Mouse (Mus musculus) liver (tissue): ENCODE results near the gene Clptm1.
"Not testable (repeated sequence)": the region's sequence is repeated elsewhere in the genome, so short reads cannot be mapped to it uniquely, and the experiment has no call there.

ENCODE experiments used
- DNase-seq: peaks from one replicate; pipeline ENCODE4 v3.0.0-alpha.2; 2020; ENCODE audit warnings: mixed read lengths

Clptm1 gene

DNA sequence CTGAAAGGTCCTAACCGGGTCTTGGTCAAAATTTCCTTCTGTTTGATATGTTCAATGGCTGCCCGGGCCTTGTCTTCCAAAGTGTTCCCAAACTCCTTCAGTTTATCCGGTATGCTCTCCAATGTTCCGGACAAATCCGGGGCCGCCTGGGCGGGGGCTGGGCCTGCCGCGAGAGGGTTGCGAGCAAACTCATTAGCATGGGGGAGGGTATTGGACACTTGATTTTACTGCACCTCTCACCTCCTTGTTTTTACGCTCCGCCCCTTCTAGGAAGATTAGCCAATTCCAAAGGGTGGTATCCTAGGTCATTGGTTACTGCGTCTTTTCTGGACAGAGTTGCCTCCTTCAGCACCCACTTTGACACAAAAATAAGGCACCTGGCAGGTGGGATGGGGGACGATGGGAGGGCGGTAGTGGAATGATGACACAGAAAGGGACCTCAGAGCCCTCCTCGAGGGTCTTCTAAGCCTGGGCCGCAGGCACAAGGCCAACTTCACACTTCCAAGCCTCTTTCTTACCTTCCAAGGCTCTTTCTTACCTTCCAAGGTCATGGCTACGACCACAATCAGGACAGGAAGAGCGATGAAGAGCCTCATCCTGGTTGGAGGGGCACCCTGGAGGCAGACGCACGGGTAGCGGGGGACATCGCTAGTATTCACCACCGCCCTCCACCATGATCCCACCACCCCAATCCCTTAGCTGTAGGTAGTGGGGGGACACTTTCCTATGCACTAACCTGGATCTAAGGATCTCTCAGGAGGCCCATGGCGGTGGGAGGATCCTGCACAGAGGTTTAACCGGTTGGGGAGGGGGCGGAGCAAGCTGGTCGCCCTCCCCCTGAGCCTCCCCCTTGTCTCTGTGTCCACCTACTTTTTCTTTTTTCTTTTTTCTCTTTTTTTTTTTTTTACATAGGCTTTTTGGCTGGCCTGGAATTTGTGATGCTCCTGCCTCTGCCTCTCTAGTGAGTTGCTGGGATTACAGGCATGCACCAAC lies 27.3 kb upstream of the Clptm1 start, which contains the start of gene Apoc1:
Gene Apoc1, minus strand, starts transcription at position 788 of the 993 bp plus-strand sequence.
- DNase-seq = peak; percentile 50

DNA sequence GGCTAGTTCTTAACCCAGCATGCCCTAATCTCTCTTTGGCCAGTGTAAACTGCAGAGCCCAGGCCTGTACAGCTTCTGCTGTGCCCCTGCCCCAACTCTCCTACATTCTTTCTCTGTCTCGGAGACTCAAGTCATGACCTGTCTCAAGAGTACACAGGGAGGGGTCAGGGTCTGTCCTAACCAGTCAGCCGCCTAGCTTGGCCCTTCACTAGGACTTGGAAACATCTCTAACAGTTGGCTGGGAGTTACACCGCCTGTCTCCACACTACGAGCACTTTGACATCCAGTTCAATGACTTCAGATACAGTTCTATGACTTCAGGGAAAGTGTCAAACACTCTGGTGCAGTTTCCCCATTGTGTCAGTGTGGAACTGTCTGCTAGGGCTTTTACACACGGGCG lies 26.6 kb upstream of the Clptm1 start:
- DNase-seq = no peak

DNA sequence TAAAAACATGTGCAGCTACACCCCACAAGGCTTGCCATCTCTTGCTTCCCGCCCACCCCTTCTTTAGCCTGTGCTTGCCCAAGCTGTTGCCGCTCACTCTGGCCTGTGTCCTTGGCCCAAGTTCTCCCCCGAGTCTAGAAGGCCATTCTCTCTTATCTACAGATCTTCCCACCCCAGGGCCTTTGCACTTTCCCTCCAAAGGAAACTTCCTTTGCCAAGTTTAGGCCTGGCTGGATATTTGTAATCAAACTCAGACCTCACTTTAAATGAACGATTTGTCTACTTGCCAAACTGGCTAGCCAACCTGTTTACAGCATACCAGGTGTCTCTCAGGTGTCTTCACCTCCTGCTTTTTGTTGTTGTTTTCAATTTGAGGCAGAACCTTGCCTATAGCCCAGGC lies 26.0 kb upstream of the Clptm1 start:
- DNase-seq = no peak

DNA sequence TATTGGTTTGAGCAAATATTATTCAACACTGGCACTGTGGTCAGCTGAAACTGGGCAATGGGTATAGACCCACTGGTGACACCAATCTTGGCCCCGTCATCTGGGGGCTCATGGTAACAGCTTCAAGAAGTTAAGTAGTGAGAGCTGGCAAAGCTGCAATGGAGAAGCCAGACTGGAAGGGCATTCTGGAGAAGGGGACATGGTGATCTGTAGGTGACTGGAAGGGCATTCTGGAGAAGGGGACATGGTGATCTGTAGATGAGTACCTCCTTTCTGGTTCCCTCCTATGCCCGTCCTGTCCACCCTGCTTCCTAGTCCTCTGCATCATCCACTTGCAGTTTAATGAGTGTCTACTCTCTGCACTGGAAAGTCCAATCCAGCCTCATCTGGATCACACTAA lies 23.8 kb upstream of the Clptm1 start:
- no peak for DNase-seq

DNA sequence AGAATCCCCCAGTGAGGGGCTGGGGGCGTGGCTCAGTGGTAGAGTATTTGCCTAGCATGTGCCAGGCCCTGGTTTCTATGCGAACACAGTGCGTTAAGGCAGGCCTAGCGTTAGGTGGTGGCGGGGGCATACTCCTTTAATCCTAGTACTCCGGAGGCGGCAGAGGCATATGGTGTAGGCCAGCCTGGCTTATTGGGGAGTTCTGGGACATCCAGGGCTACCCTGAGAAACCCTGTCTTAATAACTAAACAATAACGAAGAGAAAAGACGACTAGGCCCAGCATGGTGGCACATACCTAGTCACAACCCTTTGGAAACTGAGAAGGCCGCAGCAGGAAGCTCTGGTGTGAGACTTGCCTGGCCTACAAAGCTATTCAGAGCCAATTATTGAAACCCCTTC lies 23.3 kb upstream of the Clptm1 start:
- no peak for DNase-seq

DNA sequence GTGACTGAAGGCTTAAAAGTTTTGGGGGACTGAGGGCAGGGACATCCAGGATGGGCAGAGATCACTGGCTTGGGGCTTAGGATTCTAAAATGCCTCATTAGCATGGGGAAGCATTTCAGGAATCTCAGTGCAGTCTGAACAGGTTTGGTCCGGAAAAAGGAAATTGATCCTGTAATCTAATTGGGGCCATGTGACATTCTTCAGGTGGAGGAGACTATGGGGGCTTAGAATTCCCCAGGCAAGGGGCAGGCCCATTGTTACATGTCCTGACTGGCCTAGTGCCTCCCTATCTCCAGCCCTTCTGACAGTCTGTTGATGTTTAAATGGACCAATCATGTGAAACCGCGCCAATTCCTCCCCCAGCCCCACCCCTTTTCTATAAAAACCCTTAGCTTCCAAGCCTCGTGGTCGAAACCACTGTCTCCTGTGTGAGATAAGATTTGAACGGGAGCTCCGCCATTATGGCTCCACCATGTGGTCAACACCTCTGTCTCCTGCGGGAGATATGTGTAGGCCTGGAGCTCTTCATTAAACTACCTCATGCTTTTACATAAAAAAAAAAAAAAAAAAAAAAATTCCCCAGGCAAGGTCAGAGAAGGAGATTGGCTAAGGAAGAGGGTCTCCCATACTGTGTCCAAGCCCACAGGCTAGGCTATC lies 22.2 kb upstream of the Clptm1 start:
- DNase-seq = not testable (repeated sequence)

DNA sequence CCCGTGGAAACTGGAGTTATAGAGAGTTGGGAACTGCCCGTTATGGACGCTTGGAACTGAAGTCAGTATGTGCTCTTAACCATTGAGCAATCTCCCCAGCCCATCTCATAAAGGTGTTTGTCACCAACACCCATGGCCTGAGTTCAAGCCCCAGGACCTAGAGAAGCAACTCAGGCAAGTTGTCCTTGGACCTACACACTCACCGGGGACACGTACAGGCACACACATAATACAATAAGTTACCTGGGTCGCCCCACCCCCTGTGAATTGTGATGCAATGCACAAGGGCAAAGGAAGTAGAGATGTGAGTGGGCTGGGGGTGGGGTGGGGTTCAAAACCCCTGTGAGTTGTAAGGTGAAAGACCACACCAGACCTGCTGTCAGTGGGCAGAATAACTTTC lies 21.7 kb upstream of the Clptm1 start:
- DNase-seq = peak; percentile 51

DNA sequence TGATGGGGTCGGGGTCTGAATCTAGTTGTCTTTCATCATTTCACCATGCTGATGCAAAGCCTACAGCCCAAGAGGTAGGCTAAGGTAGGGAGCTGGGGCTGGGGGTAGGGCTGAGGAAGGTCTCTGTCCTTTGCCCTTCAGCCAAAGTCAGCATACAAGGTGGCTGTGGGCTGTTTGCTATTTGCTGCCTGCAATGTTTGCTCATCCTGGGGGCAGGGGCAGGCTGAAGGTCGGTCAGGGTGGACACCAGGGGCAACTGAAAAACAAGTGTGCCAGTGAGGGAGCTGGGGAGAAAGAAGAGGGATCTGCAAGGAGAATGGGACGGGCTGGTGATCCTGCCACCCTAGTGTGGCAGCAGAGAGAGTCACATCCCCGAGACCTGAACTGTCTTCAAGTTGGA lies 20.5 kb upstream of the Clptm1 start:
- peak; percentile 54 for DNase-seq

DNA sequence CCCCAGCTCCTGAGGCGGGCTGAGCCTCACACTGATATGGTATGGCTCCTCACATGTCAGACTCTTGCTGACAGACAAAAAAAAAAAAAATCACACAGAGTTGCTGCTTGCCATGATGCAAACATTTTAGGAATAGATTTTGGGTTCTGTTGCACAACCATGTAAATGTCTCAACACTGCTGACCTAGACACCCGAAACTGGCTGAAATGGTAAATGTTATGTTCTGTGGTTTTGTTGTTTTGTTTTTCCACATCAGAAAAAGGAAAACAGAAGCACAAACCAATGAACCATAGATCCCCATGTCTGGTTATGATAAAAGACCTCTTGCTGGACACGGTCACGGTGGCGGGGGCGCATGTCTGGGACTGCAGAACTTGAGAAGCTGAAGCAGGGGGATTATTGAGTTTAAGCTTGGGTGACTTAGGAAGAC lies 19.0 kb upstream of the Clptm1 start:
- no peak for DNase-seq

DNA sequence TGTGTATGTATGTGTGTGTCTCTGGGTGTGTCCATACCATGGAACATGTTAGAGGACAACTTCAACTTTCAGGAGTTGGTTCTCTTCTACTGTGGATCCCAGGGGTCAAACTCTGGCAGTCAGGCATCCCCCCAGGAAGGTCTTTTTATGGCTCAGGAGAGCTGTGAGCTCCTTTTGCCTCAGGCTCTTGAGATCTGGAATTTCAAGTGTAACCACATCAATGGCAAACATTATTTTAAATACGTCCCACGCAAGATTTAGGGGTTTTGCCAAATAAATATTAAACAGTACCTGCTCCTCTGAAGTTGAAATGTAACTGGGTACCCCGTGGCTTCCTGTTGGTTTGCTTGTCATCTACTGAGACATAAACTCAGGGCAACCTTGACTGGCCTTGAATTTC lies 18.1 kb upstream of the Clptm1 start:
- no peak for DNase-seq

DNA sequence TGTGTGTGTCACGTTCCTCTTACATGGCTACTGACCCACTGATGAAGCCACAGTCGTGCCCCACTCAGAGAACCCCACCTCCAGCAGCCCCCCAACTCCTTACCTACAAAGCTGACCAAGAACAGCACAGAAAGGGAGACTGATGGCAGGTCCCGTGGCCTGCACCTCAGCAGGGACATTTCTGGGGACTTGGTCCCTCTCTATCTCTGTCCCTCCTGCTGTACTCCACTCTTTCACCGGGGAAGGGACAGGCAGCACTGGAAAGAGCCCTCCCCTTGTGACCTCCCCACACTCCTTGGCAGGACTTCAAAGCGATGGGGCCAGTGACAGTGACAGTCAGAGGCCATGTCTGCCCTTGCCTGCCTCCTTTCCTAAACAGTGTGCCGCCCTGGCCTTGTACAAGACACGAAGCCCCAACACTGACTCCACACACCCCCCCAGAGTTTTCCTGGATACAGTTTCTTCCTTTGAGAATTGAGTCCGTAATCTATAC lies 16.4 kb upstream of the Clptm1 start, which contains the start of the genes Gm44805 and Apoc4:
Gene Gm44805, minus strand, starts transcription at position 222 of the 493 bp plus-strand sequence.
Gene Apoc4, minus strand, starts transcription at position 278 of the 493 bp plus-strand sequence.
- DNase-seq = no peak

DNA sequence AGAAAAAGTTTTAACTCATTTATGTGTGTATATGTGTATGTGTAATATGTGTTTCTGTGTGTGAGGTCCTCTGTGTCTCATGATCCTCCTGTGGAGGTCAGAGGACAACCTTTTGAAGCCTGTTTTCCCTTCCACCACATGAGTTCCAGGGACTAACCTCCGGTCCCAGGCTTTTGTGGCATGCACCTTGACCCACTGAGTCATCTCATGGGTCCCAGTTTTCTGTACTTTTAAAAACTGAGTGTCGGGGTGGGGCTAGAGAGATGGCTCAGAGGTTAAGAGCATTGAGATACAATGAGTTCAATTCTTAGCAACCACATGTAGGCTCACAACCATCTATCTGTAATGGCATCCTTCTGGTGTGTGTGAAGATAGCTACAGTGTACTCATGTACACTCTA lies 15.9 kb upstream of the Clptm1 start:
- DNase-seq = no peak

DNA sequence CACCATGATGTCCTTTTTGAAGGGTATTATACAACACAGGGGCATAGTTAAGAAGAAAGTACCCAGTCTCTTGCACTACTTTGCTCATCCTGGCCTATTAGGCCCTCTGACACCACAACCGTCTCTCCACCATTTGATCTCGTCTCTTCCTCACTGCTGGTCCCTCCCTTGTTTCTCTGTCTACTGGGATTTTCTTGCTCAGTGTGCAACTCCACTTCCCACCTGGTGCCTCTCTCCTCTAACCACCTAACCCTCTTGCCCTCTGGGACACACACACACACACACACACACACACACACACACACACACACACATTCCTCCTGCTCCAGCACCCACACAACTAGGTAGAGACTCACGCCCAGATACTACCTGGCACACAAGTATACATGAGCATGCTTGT lies 14.1 kb upstream of the Clptm1 start:
- DNase-seq = no peak

DNA sequence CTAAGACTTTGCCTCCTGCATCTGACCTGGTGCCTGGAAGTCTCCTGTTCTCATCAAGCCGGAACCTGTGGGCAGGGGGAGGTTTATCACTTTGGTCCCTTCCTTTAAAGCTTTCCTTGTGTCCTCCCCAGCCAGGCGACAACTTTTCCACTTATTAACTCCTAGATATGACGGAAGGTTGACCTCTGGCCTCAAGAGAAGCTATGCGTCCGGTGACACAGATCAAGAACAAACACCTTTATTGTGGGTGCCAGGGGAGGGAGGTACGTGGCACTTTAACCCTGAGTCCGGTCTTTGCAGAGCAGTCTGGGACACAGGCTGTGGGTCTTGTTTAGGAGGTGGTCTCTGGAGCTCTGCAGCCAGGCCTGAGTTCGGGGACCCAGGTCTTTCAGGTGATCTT lies 13.0 kb upstream of the Clptm1 start, which contains the start of gene Apoc2:
Gene Apoc2, minus strand, starts transcription at position 70 of the 400 bp plus-strand sequence.
- DNase-seq = no peak

DNA sequence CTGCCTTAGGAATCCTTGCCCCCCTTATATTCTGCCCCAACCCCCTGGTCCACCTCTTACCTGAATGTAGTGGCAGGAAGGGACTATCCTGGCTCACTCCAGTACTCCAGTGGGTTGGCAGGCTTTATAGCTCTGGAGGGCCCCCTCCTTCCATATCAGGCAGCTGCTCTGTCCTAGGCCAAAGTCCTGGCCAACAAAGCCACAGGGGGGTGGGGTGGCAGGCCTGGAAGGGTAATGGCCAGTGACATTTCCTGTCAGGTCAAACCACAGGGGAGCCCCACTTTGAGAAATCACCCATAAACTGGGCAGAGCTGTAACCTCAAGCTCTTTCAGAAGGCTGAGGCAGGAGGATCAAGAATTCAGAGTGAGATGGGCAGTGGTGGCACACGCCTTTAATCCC lies 11.8 kb upstream of the Clptm1 start:
- DNase-seq = peak; percentile 55

DNA sequence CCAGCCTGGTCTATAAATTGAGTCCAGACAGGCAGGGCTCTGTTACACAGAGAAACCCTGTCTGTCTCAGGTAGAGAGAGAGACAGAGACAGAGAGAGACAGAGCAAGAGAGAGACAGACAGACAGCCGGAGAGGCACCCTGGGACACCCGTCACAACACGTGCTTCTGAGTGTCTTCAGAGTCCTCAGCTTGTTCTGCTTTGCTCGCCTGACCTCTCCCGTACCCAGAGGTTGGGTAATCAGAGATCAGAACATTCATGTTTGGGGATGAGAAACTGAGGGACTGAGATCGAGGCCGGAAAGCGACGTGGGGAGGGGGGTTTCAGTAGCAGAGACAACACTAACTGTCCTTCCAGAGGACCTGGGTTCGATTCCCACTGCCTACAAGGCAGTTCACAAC lies 11.0 kb upstream of the Clptm1 start:
- no peak for DNase-seq

DNA sequence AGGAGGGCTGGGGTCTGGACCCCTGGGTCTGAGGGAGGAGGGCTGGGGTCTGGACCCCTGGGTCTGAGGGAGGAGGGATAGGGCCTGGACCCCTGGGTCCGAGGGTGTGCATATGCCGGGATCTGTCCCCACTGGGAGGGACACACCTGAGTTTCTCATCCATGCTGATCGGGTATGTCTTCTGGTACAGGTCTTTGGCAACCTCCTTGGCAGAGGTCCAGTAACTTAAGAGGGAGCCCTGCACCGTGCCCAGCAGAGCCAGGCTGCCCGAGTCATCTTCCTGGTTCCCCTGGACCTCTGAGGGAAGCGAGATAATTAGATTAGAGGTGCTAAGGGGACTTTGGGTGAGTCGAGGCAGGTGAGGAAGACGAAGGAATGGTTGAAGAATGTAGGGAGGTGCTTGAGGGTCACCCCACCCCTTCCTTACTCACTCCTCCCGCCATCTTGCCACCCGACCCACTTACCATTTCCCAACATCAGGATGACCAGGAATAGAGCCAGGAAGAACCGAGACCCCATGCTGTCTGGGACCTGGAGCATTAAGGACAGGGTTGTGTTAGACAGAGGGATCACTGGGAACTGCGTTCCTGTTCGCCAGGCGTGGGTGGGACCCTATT lies 8.4 kb upstream of the Clptm1 start:
- no peak for DNase-seq

DNA sequence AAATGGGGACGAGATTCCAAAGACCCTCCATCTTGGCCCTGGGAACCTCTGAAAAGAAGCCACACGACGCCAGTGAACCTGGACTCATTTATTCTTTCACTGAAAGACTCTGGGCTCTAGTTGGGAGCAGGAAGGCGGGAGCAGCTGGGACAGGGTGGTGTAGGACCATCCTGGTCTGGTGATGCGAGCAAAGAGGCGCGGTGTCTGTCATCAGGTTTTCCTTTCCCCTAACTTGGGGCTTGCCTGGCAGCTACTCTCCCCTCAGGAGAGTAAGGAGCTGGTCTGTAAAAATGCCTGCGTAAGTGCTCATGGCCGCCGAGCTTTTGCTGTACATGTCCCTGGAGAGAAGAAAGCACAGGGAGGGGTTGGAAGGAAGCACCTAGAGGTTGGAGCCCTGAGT lies 6.7 kb upstream of the Clptm1 start:
- no peak for DNase-seq

DNA sequence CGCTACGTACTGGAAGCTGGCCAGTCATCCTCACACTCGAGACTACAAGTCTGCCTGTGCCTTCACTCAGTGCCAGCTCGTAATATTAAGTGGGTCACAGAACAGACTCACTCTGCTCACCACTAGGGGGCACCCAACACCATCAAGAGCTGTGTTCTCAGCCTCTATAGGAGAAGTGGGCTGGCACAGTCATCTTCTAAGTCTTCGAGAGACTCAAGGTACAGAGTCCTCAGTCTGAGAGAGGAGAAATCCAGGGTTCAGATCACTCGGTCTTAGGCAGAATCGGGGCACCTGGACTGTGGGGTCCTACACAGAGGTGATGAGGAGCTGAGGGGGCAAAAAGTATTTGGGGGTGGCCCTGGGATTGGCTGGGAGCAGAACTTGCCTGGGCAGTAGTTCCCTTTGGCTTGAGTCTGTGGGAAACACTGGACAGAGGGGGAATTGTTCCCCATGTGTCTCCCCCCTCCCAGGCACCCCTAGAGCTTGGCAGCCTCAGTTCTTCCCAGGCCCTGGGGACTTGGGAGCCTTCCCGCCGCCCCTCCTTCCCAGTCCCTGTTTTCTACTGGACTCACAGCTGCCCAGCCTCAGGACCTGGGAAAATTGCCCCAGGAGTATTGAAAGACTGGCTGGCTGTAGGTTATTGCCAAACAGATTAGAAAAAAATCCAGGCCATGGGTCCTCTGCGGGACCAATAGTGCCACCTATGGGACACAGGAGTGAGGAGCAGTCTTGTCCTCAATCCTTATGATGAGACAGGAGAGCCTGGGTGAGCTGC lies 4.3 kb upstream of the Clptm1 start:
- peak; percentile 90 for DNase-seq

DNA sequence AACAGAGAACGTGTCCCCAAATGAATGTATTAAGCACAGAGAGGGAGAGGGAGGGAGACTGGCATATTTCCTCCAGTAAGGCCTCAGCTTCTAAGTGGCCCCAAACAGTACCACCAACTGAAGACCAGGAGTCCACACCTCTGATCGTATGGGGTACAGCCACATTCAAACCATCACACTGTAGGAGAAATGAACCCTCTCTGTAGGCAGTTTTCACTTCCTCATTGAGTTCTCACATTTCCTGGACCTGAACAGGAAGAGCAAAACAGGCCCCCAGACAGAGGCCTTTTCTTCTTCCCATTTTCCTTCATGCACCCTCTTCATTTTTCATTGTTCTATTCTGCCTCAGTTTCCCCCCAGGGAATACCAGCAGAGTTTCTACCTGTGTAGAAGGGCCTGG lies 2.6 kb upstream of the Clptm1 start:
- no peak for DNase-seq

DNA sequence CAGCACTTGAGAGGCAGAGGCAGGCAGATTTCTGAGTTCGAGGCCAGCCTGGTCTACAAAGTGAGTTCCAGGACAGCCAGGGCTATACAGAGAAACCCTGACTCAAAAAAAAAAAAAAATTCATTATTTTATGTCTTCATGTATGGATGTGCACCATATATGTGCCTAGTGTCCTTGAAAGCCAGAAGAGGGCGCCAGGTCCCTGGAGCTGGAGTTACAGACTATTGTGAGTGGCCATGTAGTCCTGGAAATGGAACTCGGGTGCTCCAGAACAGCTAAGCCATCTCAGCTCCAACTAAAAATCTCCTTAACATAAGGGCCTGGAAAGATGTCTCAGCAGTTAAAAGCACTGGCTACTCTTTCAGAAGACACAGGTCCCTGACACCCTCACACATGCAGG lies 1.9 kb upstream of the Clptm1 start:
- peak; percentile 34 for DNase-seq

DNA sequence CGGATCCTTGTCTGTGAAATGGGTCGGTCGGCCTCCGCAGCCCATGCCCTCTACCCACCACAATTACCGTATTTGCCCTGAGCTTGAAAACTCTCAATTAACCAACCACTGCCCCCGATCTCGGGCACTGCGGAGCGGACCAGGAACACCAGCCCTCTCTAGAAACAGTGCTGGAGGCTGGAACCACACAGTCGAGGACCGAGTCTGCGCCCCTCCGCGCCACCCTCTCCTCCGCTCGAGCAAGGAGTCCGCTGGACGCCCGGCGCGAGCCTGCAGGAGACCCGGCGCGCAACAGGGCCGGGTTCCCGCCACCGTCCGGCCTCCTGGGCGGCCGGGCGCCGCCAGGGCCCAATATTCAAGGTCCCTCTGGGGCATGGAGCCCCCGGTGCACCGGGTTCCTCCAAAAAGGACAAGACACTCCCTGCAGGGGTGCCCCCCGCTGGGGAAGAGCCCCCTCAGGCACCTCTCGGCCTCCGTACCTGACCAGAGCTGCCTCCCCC lies 328 bp downstream of the Clptm1 start:
- no peak for DNase-seq
